Mouse (Mus musculus) liver, embryonic 14.5 days (tissue): ENCODE data around the gene Rtn2. TPM values are rescaled to one million over a fixed set of nuclear protein-coding genes. Genes with fewer than 3 reads are reported as not detected.
A peak's percentile ranks its signal among the peaks of the same experiment; 100 is the strongest.

Experiments
- ATAC-seq: fragments of 200-750 bp; cut with Nextera tagmentation; 2 replicates; pipeline ENCODE4 v1.8.0; 2017; ENCODE audit warnings: moderate number of reproducible peaks, mild to moderate bottlenecking, moderate library complexity; ENCODE audit not compliant: insufficient read depth
- DNase-seq, 3 experiments: peaks; one replicate each; pipeline ENCODE4 v3.0.0-alpha.2; 2012 to 2013; ENCODE audit warnings: low read depth in 3 of 3, low spot score in 3 of 3
- H3K27ac ChIP-seq: fragments of 300-500 bp; sonication (generic); 2 replicates; pipeline ENCODE4 v1.5.1; 2014; ENCODE audit warnings: moderate library complexity, mild to moderate bottlenecking, control low read depth, inconsistent platforms
- H3K27me3 ChIP-seq: fragments of 300-500 bp; sonication (generic); 2 replicates; pipeline ENCODE4 v1.6.1; 2014; ENCODE audit warnings: mild to moderate bottlenecking, low read length, moderate library complexity; ENCODE audit not compliant: control insufficient read depth, insufficient read depth
- H3K36me3 ChIP-seq: fragments of 300-500 bp; sonication (generic); replicated peaks from 2 replicates; pipeline ENCODE4 v1.6.1; 2014; ENCODE audit warnings: low read depth; ENCODE audit not compliant: control insufficient read depth, insufficient read depth
- H3K4me1 ChIP-seq, 2 experiments: fragments of 200-500 bp in 1 of 2; fragments of 300-500 bp in 1 of 2; sonication (generic) in 1 of 2; replicated peaks; 2 replicates each; pipeline ENCODE4 v1.6.1; 2012 to 2014; ENCODE audit warnings: antibody characterized with exemption in 1 of 2, inconsistent platforms in 1 of 2, low read length in 1 of 2; ENCODE audit not compliant: control insufficient read depth in 2 of 2, insufficient read depth in 2 of 2
- H3K4me2 ChIP-seq: fragments of 300-500 bp; sonication (generic); 2 replicates; pipeline ENCODE4 v1.6.1; 2014; ENCODE audit warnings: low read depth, mild to moderate bottlenecking, control low read depth, moderate library complexity
- H3K4me3 ChIP-seq, 2 experiments: fragments of 200-500 bp in 1 of 2; fragments of 300-500 bp in 1 of 2; sonication (generic) in 1 of 2; 2 replicates each; pipeline ENCODE4 v1.5.1; 2012 to 2014; ENCODE audit warnings: low read depth in 2 of 2, low read length in 2 of 2, mild to moderate bottlenecking in 2 of 2, control low read depth in 1 of 2, inconsistent platforms in 1 of 2, moderate library complexity in 1 of 2; ENCODE audit not compliant: insufficient read depth in 1 of 2
- H3K9ac ChIP-seq: fragments of 300-500 bp; sonication (generic); replicated peaks from 2 replicates; pipeline ENCODE4 v1.6.1; 2014; ENCODE audit warnings: mild to moderate bottlenecking, control low read depth, moderate library complexity
- H3K9me3 ChIP-seq: fragments of 300-500 bp; sonication (generic); 2 replicates; pipeline ENCODE4 v1.6.1; 2016; ENCODE audit warnings: low read length, mixed read lengths; ENCODE audit not compliant: control insufficient read depth
- CTCF ChIP-seq: IDR thresholded peaks from 2 replicates; pipeline ENCODE4 v1.5.1; 2016; ENCODE audit warnings: antibody characterized with exemption, low read depth, control low read depth
- EP300 ChIP-seq: IDR thresholded peaks from 2 replicates; pipeline ENCODE4 v1.6.1; 2016; ENCODE audit warnings: antibody characterized with exemption, low read depth
- WGBS: fragments of 180-500 bp; shearing (Covaris S2); extraction: QIAGEN DNeasy Blood & Tissue Kit; methylation state at CpG from one replicate; pipeline ENCODE4 v1.1.7; 2014; ENCODE audit not compliant: insufficient replicate concordance; 5-methylcytosine and 5-hydroxymethylcytosine counted together
- polyA plus RNA-seq, 2 experiments: library from polyadenylated mRNA; depleted of rRNA in 1 of 2; stranded (reverse) in 1 of 2; unstranded in 1 of 2; fragments of >200 nt; fragmentation: Nextera tagmentation in 1 of 2; extraction: Ambion mirVana in 1 of 2; gene quantifications; 2 replicates each; pipeline versions ENCODE4 v1.2.1 to v1.2.3; 2012 to 2014

Gene Rtn2
- polyA plus RNA-seq, 2 experiments, result 2.6 to 2.9 TPM

DNA sequence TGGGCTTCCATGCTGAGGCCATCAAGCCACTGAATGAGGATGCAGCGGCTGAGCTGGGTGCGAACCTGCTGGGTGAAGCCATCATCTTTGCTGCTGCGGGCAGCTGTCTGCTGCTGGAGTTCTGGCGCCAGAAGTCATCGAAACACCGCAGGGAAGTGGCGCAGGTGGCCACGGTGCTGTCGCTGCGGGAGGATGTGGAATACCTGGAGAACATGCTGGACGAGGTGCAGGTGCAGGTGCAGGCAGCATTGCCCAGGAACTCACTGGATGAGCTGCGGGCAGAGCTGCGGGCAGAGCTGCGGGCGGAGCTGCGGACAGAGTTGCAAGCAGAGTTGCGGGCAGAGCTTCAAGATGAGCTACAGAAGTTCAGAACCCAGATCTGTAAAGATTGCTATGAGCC lies 27.0 kb upstream of the Rtn2 start:
- H3K36me3 ChIP-seq, result peaks cover 19% of the 10 kb centered on the region
- no peak overlapping the region for H3K27ac ChIP-seq
- H3K4me2 ChIP-seq, result no peak overlapping the region
- H3K4me1 ChIP-seq, result peaks cover 13 to 16% of the 10 kb centered on the region in 2 experiments
- H3K9me3 ChIP-seq, result no peaks in the 10 kb centered on the region
- H3K9ac ChIP-seq, result no peak overlapping the region
- TF ChIP-seq CTCF (no peak), EP300 (no peak)
- H3K27me3 ChIP-seq, result no peaks in the 10 kb centered on the region
- ATAC-seq, result no peak
- no peak for DNase-seq
- WGBS, result 89% methylated on average over 17 of the region's 17 CpGs
- no peak overlapping the region for H3K4me3 ChIP-seq

DNA sequence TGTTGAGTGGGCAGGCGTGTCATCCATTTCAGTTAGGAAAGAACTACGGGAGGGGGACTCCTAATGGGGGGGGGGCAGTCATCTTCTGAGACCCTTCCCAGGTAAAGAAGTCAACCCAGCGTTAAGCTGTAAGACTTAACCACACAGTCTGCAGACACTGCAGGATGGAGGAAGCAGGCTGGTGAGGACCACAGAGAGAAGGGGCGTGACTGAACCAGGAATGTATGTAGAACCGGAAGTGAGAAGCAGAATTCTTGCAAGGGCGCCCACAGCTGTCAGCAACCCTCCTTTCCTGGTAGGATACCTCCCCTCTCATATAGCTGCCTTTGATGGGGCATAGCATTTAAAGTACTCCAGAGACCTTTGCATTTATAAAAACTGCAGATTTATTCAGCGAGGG lies 25.9 kb upstream of the Rtn2 start:
- Histone ChIP-seq H3K9ac (no peak overlapping the region), H3K9me3 (no peaks in the 10 kb centered on the region), H3K27ac (no peak overlapping the region), H3K4me1 (peaks cover 13 to 16% of the 10 kb centered on the region in 2 experiments), H3K36me3 (peaks cover 27% of the 10 kb centered on the region), H3K4me3 (no peak overlapping the region), H3K4me2 (no peak overlapping the region), H3K27me3 (no peaks in the 10 kb centered on the region)
- 72% methylated on average over 7 of the region's 7 CpGs for WGBS
- TF ChIP-seq EP300 (no peak), CTCF (no peak)
- ATAC-seq (no peak), DNase-seq (no peak)

DNA sequence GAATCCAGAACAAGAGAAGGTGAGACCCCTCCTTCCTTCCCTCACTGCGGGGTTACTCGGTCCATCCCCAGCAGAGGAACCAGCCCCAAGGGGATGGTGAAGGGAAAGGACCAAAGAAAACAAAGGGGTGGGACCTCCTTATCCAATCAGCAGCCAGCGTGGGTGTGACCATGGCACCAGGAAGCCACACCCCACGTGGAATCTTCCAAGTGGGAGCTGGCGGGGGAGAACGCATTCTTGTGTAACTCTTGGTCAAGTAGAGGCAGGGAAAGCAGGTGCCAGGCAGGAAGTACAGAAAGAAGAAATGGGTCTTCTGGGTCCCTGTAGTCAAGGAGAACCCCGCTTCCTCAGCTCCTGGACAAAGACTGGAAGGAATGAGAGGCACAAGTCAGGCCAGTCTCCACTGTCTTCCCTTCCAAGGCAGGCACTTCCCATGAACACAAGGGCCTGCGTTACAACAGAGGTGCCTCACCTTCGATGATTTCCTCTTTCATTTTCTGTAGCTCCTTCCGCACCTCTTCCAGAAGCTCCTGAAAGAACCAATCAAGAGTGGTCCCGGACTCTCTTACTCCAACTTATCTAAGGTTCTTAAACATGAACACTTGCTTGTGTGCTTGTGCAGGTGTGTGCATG lies 24.9 kb upstream of the Rtn2 start:
- no peak for TF ChIP-seq CTCF
- TF ChIP-seq EP300, result no peak
- peak; percentile 87 to 91 (median 89) for DNase-seq

DNA sequence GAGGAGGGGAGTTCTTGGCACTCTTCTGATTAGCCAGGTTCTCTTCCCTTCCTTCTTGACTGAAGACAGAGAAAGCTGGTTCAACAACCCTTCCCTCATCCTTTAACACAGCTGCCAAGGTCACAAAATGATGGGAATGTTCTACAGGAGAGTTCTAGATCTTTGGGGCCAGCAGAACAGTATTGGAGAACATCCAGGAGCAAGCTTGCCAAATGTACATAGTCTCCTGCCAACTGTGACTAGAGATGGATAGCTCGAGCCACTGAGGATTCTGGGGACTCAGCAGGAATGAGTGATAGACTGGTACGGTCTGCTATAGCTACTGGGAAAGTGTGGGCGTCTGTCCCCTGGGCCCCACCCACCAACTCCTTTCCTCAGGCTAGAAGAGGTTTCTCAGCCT lies 24.1 kb upstream of the Rtn2 start:
- peaks cover 43% of the 10 kb centered on the region for H3K36me3 ChIP-seq
- DNase-seq (no peak), ATAC-seq (no peak)
- no peaks in the 10 kb centered on the region for H3K9me3 ChIP-seq
- H3K4me3 ChIP-seq, result no peak overlapping the region
- H3K27me3 ChIP-seq, result no peaks in the 10 kb centered on the region
- H3K9ac ChIP-seq, result no peak overlapping the region
- peaks cover 13 to 16% of the 10 kb centered on the region in 2 experiments for H3K4me1 ChIP-seq
- peak overlapping the region; percentile 2; the same call in 1 of the 2 replicates for H3K27ac ChIP-seq
- 66% methylated on average over 3 of the region's 3 CpGs for WGBS
- H3K4me2 ChIP-seq, result peak overlapping the region; percentile 65
- TF ChIP-seq EP300 (no peak), CTCF (no peak)

More for the DNA sequence above, 24.9 kb upstream of the Rtn2 start:
- peak overlapping the region; percentile 27 for H3K9ac ChIP-seq
- 26% methylated on average over 11 of the region's 11 CpGs for WGBS
- H3K4me2 ChIP-seq, result peak overlapping the region; percentile 65
- H3K4me1 ChIP-seq, result peaks cover 13 to 16% of the 10 kb centered on the region in 2 experiments
- no peaks in the 10 kb centered on the region for H3K9me3 ChIP-seq
- H3K27me3 ChIP-seq, result no peaks in the 10 kb centered on the region
- peak; percentile 92 for ATAC-seq
- peak overlapping the region; percentile 75 for H3K27ac ChIP-seq
- peaks cover 35% of the 10 kb centered on the region for H3K36me3 ChIP-seq
- H3K4me3 ChIP-seq, result peak overlapping the region; percentile 33 to 40

DNA sequence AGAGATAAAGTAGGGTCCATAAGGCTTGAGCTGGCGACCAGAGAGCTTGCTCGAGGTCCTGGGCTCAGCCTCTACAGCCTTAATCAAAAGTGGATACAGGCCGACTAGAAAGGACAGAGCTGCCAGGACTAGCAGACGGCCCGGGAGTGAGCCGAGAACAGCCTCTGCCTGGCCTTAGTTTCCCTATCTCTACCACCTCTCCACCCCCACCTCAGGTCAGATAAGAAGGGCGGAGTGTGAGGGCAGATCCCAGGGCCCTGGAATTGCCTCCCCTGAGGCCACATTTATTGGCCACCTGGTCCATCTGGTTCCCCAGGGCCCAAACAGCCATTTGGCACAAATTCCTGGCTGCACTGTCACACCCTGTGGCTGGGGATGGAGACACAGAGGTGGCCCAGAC lies 17.3 kb upstream of the Rtn2 start:
- H3K4me3 ChIP-seq, result peak overlapping the region; percentile 10 to 22; a peak in 3 of 4 replicates
- H3K4me2 ChIP-seq, result peak overlapping the region; percentile 72
- no peaks in the 10 kb centered on the region for H3K27me3 ChIP-seq
- H3K27ac ChIP-seq, result peak overlapping the region; percentile 62
- ATAC-seq (peak; percentile 82), DNase-seq (peak in 1 of 3 experiments; percentile 55)
- peaks cover 33% of the 10 kb centered on the region for H3K36me3 ChIP-seq
- 0 out of 2 replicates have a peak, but pooled peaks have one; percentile 13 for TF ChIP-seq CTCF
- no peak for TF ChIP-seq EP300
- no peaks in the 10 kb centered on the region for H3K9me3 ChIP-seq
- WGBS, result 7% methylated on average over 7 of the region's 7 CpGs
- peak overlapping the region; percentile 52 for H3K9ac ChIP-seq
- H3K4me1 ChIP-seq, result peaks cover 50 to 54% of the 10 kb centered on the region in 2 experiments
